In genomic region chr14:103545734-103546133, GRCm38 (mm10) we compare ENCODE assay signal across 7 mouse cellular contexts. TPM values are rescaled to one million over a fixed set of nuclear protein-coding genes. Genes with fewer than 3 reads are reported as not detected.
DNase-seq lines count a peak whose midpoint lies in the region.

No protein-coding gene starts in this region.

- peak; percentile 34 for DNase-seq in heart, adult 11 months
- no peak for DNase-seq in heart, postnatal 4 days
- DNase-seq in lung, postnatal 10 days: peak; percentile 6
- DNase-seq in lung, postnatal 36 days: no peak
- peak; percentile 40 for DNase-seq in cerebellum, adult 11-12 months
- peak; percentile 46 for DNase-seq in cerebellum, adult 9-11 months
- no peak for DNase-seq in liver

RNA-seq across cellular contexts. Expression of gene Scel, which starts 32.6 kb away (rescaled TPM):
- under 1 TPM in 1 of 2 experiments, not detected in 1; 0.18 TPM for total RNA-seq in heart, postnatal 4 days (2021)

Comparison
In these comparisons a context has a peak if more than half of its experiments do, and no peak if none do; other contexts are left out.
1. DNase-seq: peak in heart, adult 11 months (single experiment), lung, postnatal 10 days (single experiment), cerebellum, adult 11-12 months (single experiment) and cerebellum, adult 9-11 months (single experiment); none in heart, postnatal 4 days (single experiment), lung, postnatal 36 days (single experiment) and liver (single experiment).